In the genomic region with DNA sequence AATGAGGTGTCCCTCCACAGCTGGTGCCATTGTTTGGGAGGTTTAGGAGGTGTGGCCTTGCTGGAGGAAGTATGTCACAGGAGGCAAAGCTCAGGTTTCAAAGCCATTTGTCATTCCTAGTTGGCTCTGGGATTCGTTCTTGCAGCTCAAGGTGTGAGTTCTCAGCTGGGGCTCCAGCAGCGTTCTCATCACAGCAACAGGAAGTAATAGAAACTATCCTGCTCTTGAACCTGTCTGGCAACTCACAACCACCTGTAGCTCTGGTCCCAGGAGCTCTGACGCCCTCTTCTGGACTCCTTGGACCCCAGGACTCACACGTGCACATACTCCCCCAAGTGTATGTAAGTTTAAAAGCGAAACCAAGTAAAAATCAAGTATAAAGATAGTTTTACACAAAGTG, we compare ENCODE assay signal across 26 mouse cellular contexts. TPM values are rescaled to one million over a fixed set of nuclear protein-coding genes. Genes with fewer than 3 reads are reported as not detected.
DNase-seq lines count a peak whose midpoint lies in the region; ATAC-seq and TF ChIP-seq lines count a peak whose summit lies in the region.
"Had no signal": no experiment of that assay in that cellular context is flagged by ENCODE, and none has a peak within 500 bp of the region (broad histone marks: within the 10 kb centered on the region; RNA-seq: fewer than 3 reads in every experiment).

No protein-coding gene starts in this region.

- peak; percentile 57 for DNase-seq in heart, embryonic 10.5 days (ENCODE audit: low spot score)
- DNase-seq in heart, postnatal 4 days: no peak
- no peak for DNase-seq in liver, postnatal 0 days
- no peak for DNase-seq in gastrocnemius, adult 8-10 months (ENCODE audit: low spot score in 2 of 2)
- no peak for DNase-seq in layer of hippocampus, postnatal 25 days (ENCODE audit: extremely low spot score in 1 of 2, low spot score in 1 of 2)
- DNase-seq: adrenal gland, postnatal 10 days; cerebellum, adult 9-11 months; heart, postnatal 36 days; kidney, adult 18-20 months; kidney, postnatal 25 days; lung, postnatal 36 days; right cerebral cortex, postnatal 14 days; spleen, adult 18-20 months; thymus, adult 18-20 months; thymus, postnatal 4 days had no signal

- no peak overlapping the region for H3K4me2 ChIP-seq in liver, postnatal 0 days (ENCODE audit: low read depth, low read length)
- no peak overlapping the region for H3K4me2 ChIP-seq in liver, embryonic 12.5 days
- peak overlapping the region; percentile 37 for H3K4me2 ChIP-seq in myocyte (ENCODE audit: low read depth)
- H3K4me2 ChIP-seq: embryonic facial prominence, embryonic 15.5 days; heart, embryonic 12.5 days; limb, embryonic 12.5 days; liver, embryonic 15.5 days; midbrain, embryonic 15.5 days; neural tube, embryonic 15.5 days had no signal

- no peak for ATAC-seq in liver, postnatal 0 days
- no peak for ATAC-seq in liver, embryonic 12.5 days
- ATAC-seq: hindbrain, embryonic 16.5 days; midbrain, embryonic 15.5 days had no signal

- H3K9ac ChIP-seq in liver, postnatal 0 days (replicated peaks): no peak overlapping the region
- no peak overlapping the region for H3K9ac ChIP-seq in liver, embryonic 12.5 days
- H3K9ac ChIP-seq in ES-Bruce4 (ENCODE audit: low read depth, poor library complexity, severe bottlenecking): no peak overlapping the region
- H3K9ac ChIP-seq: embryonic facial prominence, embryonic 15.5 days; heart, embryonic 12.5 days; limb, embryonic 12.5 days; liver, embryonic 15.5 days; midbrain, embryonic 15.5 days; neural tube, embryonic 15.5 days had no signal

- H3K79me2 ChIP-seq in myocyte (ENCODE audit: control insufficient read depth, insufficient read depth): no peaks in the 10 kb centered on the region

- H3K36me3 ChIP-seq in heart, embryonic 10.5 days: peaks cover 5% of the 10 kb centered on the region; the same call in 1 of the 2 replicates
- 0 out of 2 replicates have a peak, but pooled peaks cover 2% of the 10 kb centered on the region for H3K36me3 ChIP-seq in liver, postnatal 0 days (replicated peaks; ENCODE audit: insufficient read depth, low read length)
- peaks cover 2% of the 10 kb centered on the region; the same call in 1 of the 2 replicates for H3K36me3 ChIP-seq in liver, embryonic 12.5 days
- H3K36me3 ChIP-seq in ES-Bruce4 (ENCODE audit: control insufficient read depth, insufficient read depth, low read length, poor library complexity, severe bottlenecking) (no peaks in the 10 kb centered on the region), myocyte (ENCODE audit: control insufficient read depth, insufficient read depth) (no peaks in the 10 kb centered on the region)
- H3K36me3 ChIP-seq: liver, embryonic 15.5 days; midbrain, embryonic 15.5 days had no signal

- TF ChIP-seq EP300 in liver, postnatal 0 days (IDR thresholded peaks at IDR 0.05; ENCODE audit: low read depth): no peak
- TF ChIP-seq EP300 in ES-Bruce4 (IDR thresholded peaks at IDR 0.05; ENCODE audit: insufficient read depth, low read depth, low read length): no peak

- no peak overlapping the region for H3K4me3 ChIP-seq in heart, embryonic 10.5 days
- H3K4me3 ChIP-seq in liver, postnatal 0 days (ENCODE audit: low read depth, low read length): no peak overlapping the region
- H3K4me3 ChIP-seq in liver, embryonic 12.5 days: no peak overlapping the region
- no peak overlapping the region for H3K4me3 ChIP-seq in ES-Bruce4 (ENCODE audit: low read depth, low read length)
- no peak overlapping the region for H3K4me3 ChIP-seq in myocyte
- H3K4me3 ChIP-seq: embryonic facial prominence, embryonic 15.5 days; heart, embryonic 12.5 days; left cerebral cortex, adult 2 months; limb, embryonic 12.5 days; liver, embryonic 15.5 days; midbrain, embryonic 15.5 days; neural tube, embryonic 15.5 days had no signal

- H3ac ChIP-seq in myocyte (ENCODE audit: control insufficient read depth, insufficient read length): no peak overlapping the region

- WGBS in heart, embryonic 10.5 days: 47% methylated on average over 5 of the region's 5 CpGs
- WGBS in liver, postnatal 0 days (ENCODE audit: insufficient replicate concordance): 64% methylated on average over 5 of the region's 5 CpGs
- 48% methylated on average over 5 of the region's 5 CpGs for WGBS in liver, embryonic 12.5 days (ENCODE audit: insufficient replicate concordance)

- TF ChIP-seq CTCF in liver, postnatal 0 days (IDR thresholded peaks at IDR 0.05; ENCODE audit: low read depth): peak; percentile 16; the same call in 1 of the 2 replicates
- TF ChIP-seq CTCF in ES-Bruce4 (IDR thresholded peaks at IDR 0.05; ENCODE audit: low read depth, low read length): peak; percentile 53

- H3K27me3 ChIP-seq in heart, embryonic 10.5 days (ENCODE audit: insufficient read depth, poor library complexity, severe bottlenecking): no peaks in the 10 kb centered on the region
- H3K27me3 ChIP-seq in liver, postnatal 0 days (ENCODE audit: insufficient read depth, low read length): no peaks in the 10 kb centered on the region
- no peaks in the 10 kb centered on the region for H3K27me3 ChIP-seq in liver, embryonic 12.5 days (replicated peaks)
- no peaks in the 10 kb centered on the region for H3K27me3 ChIP-seq in ES-Bruce4 (ENCODE audit: control insufficient read depth, insufficient read depth, low read length, poor library complexity, severe bottlenecking)
- no peaks in the 10 kb centered on the region for H3K27me3 ChIP-seq in myocyte (ENCODE audit: control insufficient read depth, insufficient read depth, insufficient read length)
- H3K27me3 ChIP-seq: embryonic facial prominence, embryonic 15.5 days; heart, embryonic 12.5 days; limb, embryonic 12.5 days; liver, embryonic 15.5 days; midbrain, embryonic 15.5 days; neural tube, embryonic 15.5 days had no signal

- peaks cover 13% of the 10 kb centered on the region; the same call in 1 of the 2 replicates for H3K4me1 ChIP-seq in heart, embryonic 10.5 days
- peaks cover 3% of the 10 kb centered on the region; the same call in 1 of the 2 replicates for H3K4me1 ChIP-seq in liver, postnatal 0 days (ENCODE audit: insufficient read depth)
- 0 out of 2 replicates have a peak, but pooled peaks cover 3% of the 10 kb centered on the region for H3K4me1 ChIP-seq in liver, embryonic 12.5 days
- H3K4me1 ChIP-seq in ES-Bruce4 (ENCODE audit: control insufficient read depth, insufficient read depth, low read length): no peaks in the 10 kb centered on the region
- H3K4me1 ChIP-seq: liver, embryonic 15.5 days; midbrain, embryonic 15.5 days; neural tube, embryonic 15.5 days had no signal

- no peaks in the 10 kb centered on the region for H3K9me3 ChIP-seq in heart, embryonic 10.5 days
- H3K9me3 ChIP-seq in liver, postnatal 0 days (ENCODE audit: low read length): no peaks in the 10 kb centered on the region
- no peaks in the 10 kb centered on the region for H3K9me3 ChIP-seq in liver, embryonic 12.5 days (replicated peaks)
- no peaks in the 10 kb centered on the region for H3K9me3 ChIP-seq in ES-Bruce4 (replicated peaks; ENCODE audit: control insufficient read depth, insufficient read depth, low read length, poor library complexity, severe bottlenecking)
- H3K9me3 ChIP-seq: embryonic facial prominence, embryonic 15.5 days; heart, embryonic 12.5 days; limb, embryonic 12.5 days; liver, embryonic 15.5 days; midbrain, embryonic 15.5 days; neural tube, embryonic 15.5 days had no signal

- no peak overlapping the region for H3K27ac ChIP-seq in heart, embryonic 10.5 days
- no peak overlapping the region for H3K27ac ChIP-seq in liver, postnatal 0 days (ENCODE audit: low read depth)
- no peak overlapping the region for H3K27ac ChIP-seq in liver, embryonic 12.5 days
- peak overlapping the region; percentile 49; the same call in 1 of the 2 replicates for H3K27ac ChIP-seq in ES-Bruce4 (ENCODE audit: insufficient read depth, low read length)
- H3K27ac ChIP-seq: left cerebral cortex, adult 2 months; limb, embryonic 12.5 days; liver, embryonic 15.5 days; midbrain, embryonic 15.5 days; neural tube, embryonic 15.5 days had no signal

- TF ChIP-seq POLR2A in ES-Bruce4 (IDR thresholded peaks at IDR 0.05; ENCODE audit: insufficient read depth, low read length) (no peak), myocyte (IDR thresholded peaks at IDR 0.05; ENCODE audit: insufficient read length, low read depth) (no peak)

TF ChIP-seq in myocyte, 11 proteins besides CTCF, POLR2A, EP300 and RAD21:
- TF ChIP-seq POLR2AphosphoS2 (IDR thresholded peaks at IDR 0.05; ENCODE audit: insufficient read length, low read depth) (no peak), MYOD1 (IDR thresholded peaks at IDR 0.05; ENCODE audit: control insufficient read depth in 1 of 3, insufficient read length in 2 of 3, low read depth in 2 of 3) (peak in 1 of 3 experiments; percentile 29)

RNA-seq across cellular contexts. Expression of a gene that starts 15.4 kb away (rescaled TPM):
- 12.8 and 13.6 TPM in 2 replicates for polyA plus RNA-seq in heart, embryonic 10.5 days (2016; fragmentation: Nextera tagmentation; extraction: Ambion mirVana)
- 10 to 100 TPM; 15.7 to 17.7 TPM for total RNA-seq in heart, postnatal 4 days (2021)
- 10.6 and 12.6 TPM in 2 replicates for polyA plus RNA-seq in liver, postnatal 0 days (2015; fragmentation: Nextera tagmentation; extraction: Ambion mirVana)
- polyA plus RNA-seq in liver, embryonic 12.5 days (2016; fragmentation: Nextera tagmentation; extraction: Ambion mirVana): 10.3 and 11.7 TPM in 2 replicates
- polyA plus RNA-seq in ES-Bruce4 (2011; ENCODE audit: insufficient read depth, insufficient read length, low read depth, missing spikeins): 28.4 and 34.5 TPM in 2 replicates
- polyA plus RNA-seq in myocyte (2012; fragmentation: generic; extraction: Trizol): 24.2 TPM
- 10 to 100 TPM; 26.2 to 35.8 (median 27.6) TPM for total RNA-seq in gastrocnemius, adult 8-10 months (2022)
- total RNA-seq in layer of hippocampus, postnatal 25 days (2021): 10 to 100 TPM; 35.8 to 37.3 TPM

RNA-seq across cellular contexts. Expression of a gene that starts 17.5 kb away (rescaled TPM):
- 19.0 and 27.1 TPM in 2 replicates for polyA plus RNA-seq in heart, embryonic 10.5 days (2016; fragmentation: Nextera tagmentation; extraction: Ambion mirVana)
- total RNA-seq in heart, postnatal 4 days (2021): 10 to 100 TPM; 34.9 TPM
- 8.4 and 9.0 TPM in 2 replicates for polyA plus RNA-seq in liver, postnatal 0 days (2015; fragmentation: Nextera tagmentation; extraction: Ambion mirVana)
- 4.3 and 5.4 TPM in 2 replicates for polyA plus RNA-seq in liver, embryonic 12.5 days (2016; fragmentation: Nextera tagmentation; extraction: Ambion mirVana)
- polyA plus RNA-seq in ES-Bruce4 (2011; ENCODE audit: insufficient read depth, insufficient read length, low read depth, missing spikeins) (31.7 and 42.0 TPM in 2 replicates), myocyte (2012; fragmentation: generic; extraction: Trizol) (14.2 TPM)
- 10 to 100 TPM; 17.8 to 24.1 (median 22.1) TPM for total RNA-seq in gastrocnemius, adult 8-10 months (2022)
- total RNA-seq in layer of hippocampus, postnatal 25 days (2021): 1 to 10 TPM; 6.2 to 6.3 TPM
